Mouse (Mus musculus) right cerebral cortex, postnatal 14 days (tissue): Measurements from ENCODE around the gene Pdzd2.

Experiments
- DNase-seq: peaks from one replicate; pipeline ENCODE4 v3.0.0; 2022

Gene Pdzd2

DNA sequence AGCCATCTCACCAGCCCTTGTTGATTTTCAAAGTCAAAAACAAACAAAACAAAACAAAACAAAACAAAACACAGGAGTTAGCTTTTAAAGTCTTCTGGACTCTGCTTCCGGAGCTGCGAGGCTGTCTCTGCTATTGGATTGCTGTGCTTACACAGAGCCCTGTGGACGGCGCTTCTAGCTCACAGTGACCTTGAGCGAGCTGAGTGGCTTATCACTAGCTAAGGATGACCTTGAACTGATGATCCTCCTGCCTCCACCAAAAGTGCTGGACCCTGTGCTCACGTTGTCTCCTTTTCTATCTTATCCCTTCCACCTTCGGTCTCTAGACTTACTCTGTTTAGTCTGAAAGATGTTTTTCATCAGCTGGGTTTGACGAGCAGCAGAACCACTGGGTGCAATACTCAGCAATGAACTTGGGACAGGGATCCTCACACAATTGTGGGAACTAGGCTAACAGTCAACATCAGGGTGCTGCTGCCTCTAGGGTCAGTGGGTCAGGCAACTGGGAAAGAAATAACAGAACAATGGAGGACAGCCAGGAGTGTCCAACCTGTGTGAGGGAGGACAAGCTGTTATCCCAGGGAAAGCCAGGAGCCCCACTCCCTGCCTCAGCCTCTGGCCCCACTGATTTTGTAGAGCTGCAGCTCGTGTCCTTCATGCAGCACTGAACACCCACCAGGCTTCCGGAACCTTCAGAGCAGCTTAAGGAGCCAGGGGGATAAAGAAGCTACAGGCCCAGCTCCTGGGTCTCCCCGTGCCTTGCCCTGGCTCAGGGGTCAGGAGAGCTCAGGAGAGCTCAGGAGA lies 172.9 kb downstream of the Pdzd2 start:
- no peak for DNase-seq

DNA sequence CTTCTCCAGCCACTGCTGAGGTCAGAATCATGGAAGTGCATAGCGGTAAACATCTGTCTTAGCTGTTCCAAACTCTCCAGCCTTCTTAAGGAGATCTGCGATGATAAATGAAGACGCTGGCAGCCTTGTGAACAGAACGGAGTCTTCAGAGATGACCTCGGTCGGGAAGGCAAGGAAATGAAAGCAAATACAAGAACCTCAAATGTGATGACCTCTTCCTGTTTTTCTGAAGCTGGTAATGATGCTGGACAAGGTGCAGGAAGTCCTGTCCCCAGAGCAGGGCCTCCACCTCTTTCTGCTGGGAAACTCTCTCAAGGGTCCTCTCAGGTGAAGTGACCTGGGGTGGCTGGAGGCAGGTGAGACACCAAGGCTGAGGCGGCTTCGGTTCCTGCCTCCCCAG lies 174.4 kb downstream of the Pdzd2 start:
- DNase-seq: no peak

DNA sequence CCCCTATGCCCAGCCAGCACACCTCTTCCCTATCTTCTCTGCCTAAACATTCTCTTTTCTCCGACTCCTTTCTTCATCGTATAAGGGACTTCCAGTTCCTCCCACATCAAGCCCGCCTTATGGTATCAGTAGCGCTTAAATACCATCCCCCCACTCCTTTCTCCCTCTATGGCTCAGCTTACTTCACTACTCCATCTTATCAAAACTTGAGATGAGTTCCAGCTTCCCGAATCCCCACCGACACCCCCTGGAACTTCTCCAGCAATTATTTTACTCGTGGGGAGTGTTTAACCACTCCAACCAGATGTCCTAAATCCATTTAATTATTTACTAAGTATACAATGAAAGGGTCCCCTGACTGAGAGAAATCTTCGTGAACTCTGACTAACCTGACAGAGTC lies 179.2 kb downstream of the Pdzd2 start:
- DNase-seq: no peak

DNA sequence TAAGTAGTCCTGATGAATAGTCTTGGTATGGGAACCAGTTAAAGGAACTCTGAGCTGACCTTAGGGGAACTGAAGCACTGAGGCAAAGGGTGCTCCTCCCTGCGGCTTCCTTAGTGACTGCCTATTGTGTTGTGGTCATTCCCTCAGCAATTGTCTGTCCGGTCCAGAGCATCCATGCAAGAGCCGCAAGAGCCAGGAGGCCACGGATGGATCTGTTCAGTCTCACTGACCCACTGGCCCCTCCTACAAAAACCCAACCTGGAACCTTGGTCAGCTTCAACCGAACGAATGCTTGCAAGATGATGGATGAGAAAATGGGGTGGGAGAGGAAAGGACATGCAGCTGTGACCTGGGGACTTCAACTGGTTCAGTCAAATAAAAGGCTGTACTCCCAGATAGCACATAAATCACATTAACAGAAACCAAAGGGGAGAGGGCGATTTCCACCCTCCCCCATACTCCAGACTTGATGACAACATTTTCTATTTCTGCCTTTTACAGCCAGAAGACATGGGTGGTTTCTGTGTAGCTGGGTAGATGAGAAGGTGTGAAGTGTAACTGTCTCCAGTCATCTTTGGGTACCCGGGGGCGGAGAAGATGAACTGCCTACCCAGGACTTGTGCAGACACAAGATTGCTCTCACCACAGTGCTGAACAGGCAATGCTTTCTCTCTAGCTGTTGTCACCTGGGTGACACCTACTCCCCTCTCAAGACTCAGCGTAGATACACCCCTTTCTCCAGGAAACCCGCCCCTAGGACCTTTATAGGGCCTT lies 181.9 kb downstream of the Pdzd2 start:
- DNase-seq: no peak

DNA sequence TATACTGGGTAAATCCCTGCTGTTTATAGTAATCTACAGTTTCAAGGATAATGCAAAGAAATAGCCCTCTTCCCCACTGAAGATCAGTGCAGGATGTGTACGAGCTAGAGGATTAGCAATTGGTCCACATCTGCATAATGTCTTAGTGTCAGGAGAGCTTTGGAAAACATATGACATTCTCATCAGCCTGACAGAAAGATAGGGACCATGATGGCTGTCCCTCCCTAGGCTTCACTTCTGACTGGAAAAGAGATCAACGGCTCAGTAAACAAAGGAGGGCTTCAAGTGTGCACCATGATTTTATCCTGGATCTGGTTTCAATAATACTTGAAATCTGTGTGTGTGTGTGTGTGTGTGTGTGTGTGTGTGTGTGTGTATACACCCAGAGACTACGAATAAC lies 186.5 kb downstream of the Pdzd2 start:
- no peak for DNase-seq

DNA sequence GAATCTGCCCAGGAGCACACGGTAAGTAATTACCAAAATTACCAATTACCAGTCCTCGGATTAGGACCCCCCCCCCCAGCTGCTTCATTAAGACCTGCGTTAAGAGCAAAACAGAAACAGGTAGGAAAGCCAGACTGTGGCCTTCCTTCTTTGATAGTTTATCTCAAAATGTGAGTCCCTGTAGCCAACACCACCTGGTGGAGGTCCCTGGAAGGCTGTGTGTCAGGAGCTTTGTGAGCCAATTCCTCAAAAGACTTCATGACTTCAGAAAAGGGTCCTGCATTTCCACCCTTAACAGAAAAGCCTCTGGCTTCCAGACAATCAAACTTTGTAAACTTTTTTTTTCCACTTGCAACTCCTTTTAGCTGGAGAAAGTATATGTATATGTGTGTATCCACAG lies 188.8 kb downstream of the Pdzd2 start:
- DNase-seq: no peak

GRCm38 (mm10) chr15:12550376-12550775 lies 189.3 kb downstream of the Pdzd2 start:
- no peak for DNase-seq

GRCm38 (mm10) chr15:12549919-12550305 lies 189.8 kb downstream of the Pdzd2 start:
- no peak for DNase-seq

DNA sequence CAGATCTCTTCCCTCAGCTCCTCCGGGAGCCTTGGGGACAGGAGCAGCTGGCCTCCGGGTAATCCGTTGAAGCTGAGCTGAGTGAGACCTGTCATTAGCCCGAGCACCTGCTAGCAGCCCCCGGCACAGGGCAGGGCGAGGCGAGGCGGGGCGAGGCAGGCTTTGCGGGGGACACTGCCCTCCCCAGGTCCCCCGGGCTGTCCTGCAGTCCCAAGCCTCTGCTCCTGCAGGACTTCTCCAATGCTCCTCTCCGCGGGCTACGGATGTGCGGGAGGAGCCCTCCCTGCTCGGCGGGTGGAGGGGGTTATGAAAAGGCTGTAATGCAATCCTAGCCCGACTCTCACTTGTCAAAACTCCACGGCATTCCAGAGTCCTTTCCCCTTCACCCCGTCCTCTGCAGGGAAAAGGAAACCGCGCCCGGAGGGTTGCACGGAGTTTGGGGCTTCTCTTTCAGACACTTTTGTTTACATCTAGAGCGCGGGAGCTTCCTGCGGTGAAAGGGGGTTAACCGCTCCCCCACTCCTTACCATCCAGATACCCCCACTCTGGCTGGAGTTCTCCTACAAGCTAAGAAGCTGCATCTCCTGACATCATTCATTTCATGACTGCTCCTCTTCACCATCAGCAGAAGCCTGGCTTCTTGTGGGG lies 190.3 kb downstream of the Pdzd2 start:
- DNase-seq: no peak

DNA sequence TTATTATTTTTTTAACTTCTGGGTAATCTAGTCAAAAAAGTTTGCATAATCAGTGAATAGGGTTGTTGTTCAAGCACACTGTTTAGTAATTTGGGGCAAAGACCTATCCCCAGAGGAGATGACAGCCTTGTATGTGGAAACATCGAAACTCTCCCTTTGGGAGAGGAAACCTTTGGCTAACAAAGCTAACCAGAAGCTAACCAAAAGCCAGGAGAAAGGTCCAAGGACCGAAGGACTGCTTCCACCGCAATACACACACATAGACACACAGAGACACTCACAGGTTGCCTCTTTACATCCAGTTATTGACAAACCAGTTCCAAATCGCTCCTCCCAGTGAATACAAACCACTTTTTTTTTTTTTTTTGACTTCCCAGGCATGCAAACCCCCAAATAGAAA lies 191.0 kb downstream of the Pdzd2 start:
- DNase-seq: no peak

- no peak for DNase-seq
Measured at GRCm38 (mm10) chr15:12547640-12548405, 191.9 kb downstream of the Pdzd2 start.

- DNase-seq: no peak
Measured at GRCm38 (mm10) chr15:12546781-12547180, 192.9 kb downstream of the Pdzd2 start.

DNA sequence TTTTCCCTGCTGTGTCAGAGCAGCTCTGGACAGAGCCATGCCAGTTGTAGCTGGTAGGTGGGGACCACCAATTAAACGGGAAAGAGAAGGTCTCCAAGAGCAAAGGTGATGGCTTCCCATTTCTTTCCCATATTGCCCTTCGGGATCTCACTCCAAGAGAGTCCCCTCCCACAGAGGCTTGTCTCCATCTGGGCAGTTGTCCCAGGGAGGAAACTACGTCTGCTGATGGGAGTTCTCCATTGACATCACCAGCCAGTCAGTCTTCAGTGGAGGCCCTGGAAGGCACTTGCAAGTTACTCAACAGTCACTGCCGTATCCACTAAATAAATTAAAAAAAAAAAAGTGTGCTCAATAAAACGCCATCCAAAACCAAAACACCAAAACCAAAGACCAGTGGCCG lies 194.1 kb downstream of the Pdzd2 start:
- no peak for DNase-seq

- no peak for DNase-seq
Measured at GRCm38 (mm10) chr15:12545220-12545619, 194.5 kb downstream of the Pdzd2 start.

GRCm38 (mm10) chr15:12543686-12544325 lies 195.9 kb downstream of the Pdzd2 start:
- DNase-seq: no peak

DNA sequence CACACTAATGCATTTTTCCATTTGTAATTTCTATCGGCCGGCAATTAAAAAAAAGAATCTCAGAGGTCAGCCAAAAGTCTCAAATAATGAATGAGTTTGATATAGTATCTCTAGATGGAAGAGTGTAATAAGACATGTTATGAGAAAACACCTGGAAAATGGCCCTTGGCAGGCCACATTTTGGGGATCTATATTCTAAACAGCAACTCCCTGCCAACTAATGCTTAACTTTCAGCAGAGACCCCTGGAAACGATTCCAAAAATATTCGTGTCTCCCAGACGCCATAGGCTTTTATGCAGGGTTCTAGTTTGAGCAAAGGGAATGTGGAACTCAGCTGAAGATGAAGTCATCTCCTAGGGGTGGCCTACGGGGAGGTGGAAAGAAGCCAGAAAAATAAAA lies 197.4 kb downstream of the Pdzd2 start:
- DNase-seq: no peak

DNA sequence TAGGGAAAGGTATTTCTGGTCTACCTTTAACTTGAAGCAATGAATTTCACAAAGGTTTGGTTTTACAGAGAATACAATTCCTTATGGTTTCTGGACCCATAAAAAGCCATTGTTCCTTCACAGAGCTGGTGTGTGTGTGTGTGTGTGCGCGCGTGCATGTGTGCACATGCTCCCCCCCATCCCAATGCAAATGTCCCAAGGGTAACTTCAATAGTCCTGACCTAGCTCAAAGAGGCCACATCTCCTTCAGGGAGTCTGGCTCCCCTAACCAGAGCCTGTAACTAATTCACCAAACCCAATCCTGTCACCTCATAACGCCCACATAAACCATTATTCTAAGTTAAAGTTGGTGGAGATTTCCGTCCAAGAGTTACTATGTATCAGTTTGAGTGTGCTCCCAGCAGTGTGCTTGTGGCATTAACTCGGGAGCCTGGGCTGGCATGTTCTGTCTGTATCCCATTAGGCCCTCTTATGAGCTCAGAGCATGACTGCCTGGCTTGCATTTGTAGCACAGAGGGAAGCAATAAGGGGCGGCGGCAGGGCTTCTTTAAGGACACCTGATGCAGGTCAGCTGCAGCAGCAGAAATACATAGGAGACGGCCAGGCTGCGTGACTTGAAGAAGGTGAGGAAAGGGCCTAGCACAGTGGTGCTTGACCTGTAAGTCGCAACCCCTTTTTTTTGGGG lies 200.0 kb downstream of the Pdzd2 start:
- DNase-seq: no peak

GRCm38 (mm10) chr15:12533254-12533653 lies 206.5 kb downstream of the Pdzd2 start:
- no peak for DNase-seq

GRCm38 (mm10) chr15:12532568-12532967 lies 207.2 kb downstream of the Pdzd2 start:
- DNase-seq: no peak

GRCm38 (mm10) chr15:12522810-12523209 lies 216.9 kb downstream of the Pdzd2 start:
- DNase-seq: no peak

DNA sequence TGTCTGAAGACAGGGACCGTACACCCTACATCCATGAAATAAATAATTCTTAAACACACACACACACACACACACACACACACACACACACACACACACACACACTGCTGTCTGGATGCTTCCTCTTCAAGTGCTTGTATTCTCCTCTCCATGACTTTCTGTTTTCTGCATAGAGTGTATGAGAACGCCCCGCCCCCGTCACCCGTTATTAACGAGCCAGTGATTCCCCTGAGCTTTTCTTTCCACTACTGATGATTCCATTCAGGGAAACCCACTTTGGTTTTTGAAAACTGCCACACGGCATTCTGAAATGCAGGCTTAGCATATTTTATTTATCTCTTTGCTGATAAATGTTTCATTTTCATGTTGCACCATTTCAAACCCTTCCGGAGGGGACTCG lies 219.4 kb downstream of the Pdzd2 start:
- DNase-seq: no peak

GRCm38 (mm10) chr15:12518370-12518973 lies 221.3 kb downstream of the Pdzd2 start:
- DNase-seq: no peak
